Mouse (Mus musculus) cortical plate, adult 2 months (tissue): Measurements from ENCODE around the gene Krt80.

Source experiments
- CTCF ChIP-seq: fragments of 200-500 bp; IDR thresholded peaks from 2 replicates; pipeline ENCODE4 v1.5.1; 2011; ENCODE audit warnings: mild to moderate bottlenecking, control low read depth, low read length; ENCODE audit not compliant: insufficient read depth; ENCODE audit errors: extremely low read depth
- POLR2A ChIP-seq: fragments of 200-500 bp; IDR thresholded peaks from 2 replicates; pipeline ENCODE4 v1.6.1; 2011; ENCODE audit warnings: mild to moderate bottlenecking, low read length, control low read depth; ENCODE audit not compliant: insufficient read depth; ENCODE audit errors: extremely low read depth

- TF ChIP-seq POLR2A: no peak
- no peak for TF ChIP-seq CTCF
Measured at GRCm38 (mm10) chr15:101303830-101304229, 66.1 kb downstream of the Krt80 start.
